Mouse (Mus musculus): ENCODE measurements at regions not wholly inside any gene's neighbourhood (a gene's known extent, or its start where the extent isn't known, plus 50 kb on each side); places are given as distances from the start of the nearest gene placed in this dataset.

DNA sequence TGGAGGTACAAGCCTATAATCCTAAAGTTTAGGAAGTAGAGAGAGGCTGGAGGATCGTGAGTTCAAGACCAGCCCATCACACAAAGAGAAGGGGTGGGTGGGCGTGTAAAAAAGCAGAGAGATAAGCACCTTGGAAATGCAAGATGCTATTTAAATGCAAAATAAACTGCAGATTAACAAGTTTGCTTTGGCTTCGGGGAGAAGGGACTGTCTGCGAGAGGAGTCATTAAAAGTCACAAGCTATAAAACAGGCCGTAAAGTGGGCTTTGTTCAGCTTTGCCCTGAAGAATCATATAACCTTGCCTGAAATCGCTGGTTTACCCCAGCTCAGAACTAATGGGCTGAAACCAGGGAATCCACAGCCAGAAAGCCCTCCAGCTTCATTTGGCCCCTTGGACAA lies 173.3 kb upstream of the Jarid2 start:
- Histone ChIP-seq H3K27me3 (ENCODE audit: control insufficient read depth, insufficient read depth, low read length) (no peaks in the 10 kb centered on the region), H3K9me3 (ENCODE audit: control insufficient read depth, low read depth, low read length) (no peaks in the 10 kb centered on the region), H3K4me2 (replicated peaks; ENCODE audit: low read depth, low read length) (no peak overlapping the region), H3K4me3 (ENCODE audit: low read depth, low read length) (no peak overlapping the region), H3K36me3 (ENCODE audit: control insufficient read depth, insufficient read depth, low read length) (no peaks in the 10 kb centered on the region), H3K27ac (ENCODE audit: low read length) (no peak overlapping the region), H3K9ac (replicated peaks; ENCODE audit: low read depth, low read length) (no peak overlapping the region), H3K4me1 (ENCODE audit: control insufficient read depth, insufficient read depth, low read length) (no peaks in the 10 kb centered on the region)
- WGBS = 78% methylated on average over 6 of the region's 6 CpGs
- ATAC-seq (ENCODE audit: insufficient number of reproducible peaks, insufficient read depth, low FRiP score, low read depth) = no peak

DNA sequence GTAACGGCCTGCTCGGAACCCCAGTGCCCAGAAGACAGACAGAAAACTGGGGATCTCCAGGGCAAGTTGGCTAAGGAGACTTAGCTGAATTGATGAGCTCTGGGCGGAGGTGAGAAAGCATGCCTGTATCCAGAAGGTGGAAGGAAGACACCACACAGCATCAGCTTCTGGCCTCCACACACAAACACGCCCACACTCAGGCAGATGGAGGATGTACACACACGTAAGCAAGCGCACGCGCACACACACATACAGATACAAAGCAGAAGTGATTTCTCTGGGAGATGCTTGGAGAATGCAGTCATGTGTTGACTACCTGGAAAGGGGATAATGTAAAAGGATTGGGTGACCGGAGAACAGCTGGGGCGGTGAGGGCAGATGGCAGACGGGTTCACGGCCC lies 171.2 kb upstream of the Jarid2 start:
- Histone ChIP-seq H3K4me1 (ENCODE audit: control insufficient read depth, insufficient read depth, low read length) (no peaks in the 10 kb centered on the region), H3K4me2 (replicated peaks; ENCODE audit: low read depth, low read length) (no peak overlapping the region), H3K27me3 (ENCODE audit: control insufficient read depth, insufficient read depth, low read length) (no peaks in the 10 kb centered on the region), H3K27ac (ENCODE audit: low read length) (no peak overlapping the region), H3K4me3 (ENCODE audit: low read depth, low read length) (no peak overlapping the region), H3K9me3 (ENCODE audit: control insufficient read depth, low read depth, low read length) (no peaks in the 10 kb centered on the region), H3K36me3 (ENCODE audit: control insufficient read depth, insufficient read depth, low read length) (no peaks in the 10 kb centered on the region), H3K9ac (replicated peaks; ENCODE audit: low read depth, low read length) (no peak overlapping the region)
- ATAC-seq (ENCODE audit: insufficient number of reproducible peaks, insufficient read depth, low FRiP score, low read depth) = no peak
- WGBS = 90% methylated on average over 12 of the region's 12 CpGs

DNA sequence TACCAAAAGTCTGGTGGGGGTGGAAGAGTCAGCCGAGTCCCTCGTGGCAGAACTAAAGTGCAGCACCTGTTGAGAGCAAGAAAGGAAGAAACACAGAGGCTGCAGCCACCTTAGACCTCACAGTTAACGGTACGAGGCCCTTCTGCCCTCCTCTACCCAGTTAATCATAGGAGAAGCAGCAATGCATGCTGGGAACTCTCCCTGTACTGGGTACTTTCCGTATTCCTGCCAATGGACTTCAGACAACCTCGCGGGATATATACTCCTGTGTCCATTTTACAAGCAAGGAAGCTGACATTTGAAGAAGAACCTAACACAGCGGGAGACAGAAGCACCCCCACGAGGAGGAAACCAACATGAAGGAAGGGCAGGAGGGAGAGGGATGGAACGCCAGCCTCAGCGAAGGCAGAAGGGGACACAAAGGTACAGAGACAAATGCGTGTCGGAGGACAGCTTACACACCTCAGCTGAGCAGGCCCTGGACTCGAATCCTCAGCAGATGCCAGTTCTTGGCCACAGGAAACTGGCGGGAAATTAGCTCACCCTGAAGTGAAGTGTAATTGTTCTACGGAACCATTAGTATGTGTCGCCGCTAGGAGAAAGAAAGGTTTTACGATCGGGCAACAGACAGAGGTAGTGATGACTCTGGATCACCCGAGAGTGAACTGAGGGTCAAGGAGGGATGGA lies 170.6 kb upstream of the Jarid2 start:
- no peaks in the 10 kb centered on the region for H3K36me3 ChIP-seq (ENCODE audit: control insufficient read depth, insufficient read depth, low read length)
- ATAC-seq (ENCODE audit: insufficient number of reproducible peaks, insufficient read depth, low FRiP score, low read depth) = no peak
- WGBS = 86% methylated on average over 21 of the region's 21 CpGs

DNA sequence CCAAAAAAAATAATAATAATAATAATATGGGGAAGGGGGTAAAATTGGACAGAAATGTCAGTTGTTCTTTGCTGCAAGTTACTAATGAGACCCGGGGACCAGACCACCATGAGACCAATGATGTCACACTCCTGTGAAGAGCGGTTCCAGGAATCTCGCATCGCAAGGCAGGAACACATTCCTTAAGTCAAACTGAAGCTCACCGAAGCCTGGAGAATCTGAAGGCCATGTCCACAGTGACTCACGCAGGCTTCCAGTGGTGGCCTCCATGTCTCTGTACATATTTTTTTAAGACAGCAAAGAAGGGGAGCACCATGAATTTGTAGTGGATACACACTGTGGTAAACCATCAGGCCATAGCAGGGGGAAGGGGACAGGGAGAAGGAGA lies 170.1 kb upstream of the Jarid2 start:
- Histone ChIP-seq H3K4me1 (ENCODE audit: control insufficient read depth, insufficient read depth, low read length) (no peaks in the 10 kb centered on the region), H3K9ac (replicated peaks; ENCODE audit: low read depth, low read length) (no peak overlapping the region), H3K36me3 (ENCODE audit: control insufficient read depth, insufficient read depth, low read length) (no peaks in the 10 kb centered on the region), H3K4me2 (replicated peaks; ENCODE audit: low read depth, low read length) (no peak overlapping the region), H3K9me3 (ENCODE audit: control insufficient read depth, low read depth, low read length) (no peaks in the 10 kb centered on the region), H3K27ac (ENCODE audit: low read length) (no peak overlapping the region), H3K4me3 (ENCODE audit: low read depth, low read length) (no peak overlapping the region), H3K27me3 (ENCODE audit: control insufficient read depth, insufficient read depth, low read length) (no peaks in the 10 kb centered on the region)
- no peak for ATAC-seq (ENCODE audit: insufficient number of reproducible peaks, insufficient read depth, low FRiP score, low read depth)
- WGBS = 90% methylated on average over 6 of the region's 6 CpGs

More for the DNA sequence above, 170.6 kb upstream of the Jarid2 start:
- no peak overlapping the region for H3K27ac ChIP-seq (ENCODE audit: low read length)
- no peak overlapping the region for H3K4me2 ChIP-seq (replicated peaks; ENCODE audit: low read depth, low read length)
- no peak overlapping the region for H3K4me3 ChIP-seq (ENCODE audit: low read depth, low read length)
- H3K4me1 ChIP-seq (ENCODE audit: control insufficient read depth, insufficient read depth, low read length) = no peaks in the 10 kb centered on the region
- H3K9ac ChIP-seq (replicated peaks; ENCODE audit: low read depth, low read length) = no peak overlapping the region
- no peaks in the 10 kb centered on the region for H3K9me3 ChIP-seq (ENCODE audit: control insufficient read depth, low read depth, low read length)
- no peaks in the 10 kb centered on the region for H3K27me3 ChIP-seq (ENCODE audit: control insufficient read depth, insufficient read depth, low read length)

DNA sequence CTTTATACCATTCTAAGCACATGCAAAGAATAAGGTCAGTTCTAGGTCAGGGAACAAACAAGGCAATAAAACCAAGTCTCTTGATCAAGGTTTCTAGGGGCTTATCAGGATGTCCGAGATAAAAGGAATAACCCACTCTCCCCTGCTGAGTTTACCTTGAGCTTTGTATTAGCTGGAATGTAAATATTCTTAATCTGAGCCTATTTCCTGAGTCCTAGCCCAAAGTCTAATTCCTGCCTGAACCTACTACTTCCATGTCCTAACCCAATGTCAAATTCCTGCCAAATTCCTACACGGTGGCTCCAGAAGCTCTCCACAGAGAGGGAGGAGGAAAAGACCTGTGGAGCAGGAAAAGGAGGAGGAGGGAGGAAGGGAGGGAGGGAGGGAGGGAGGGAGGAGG lies 169.6 kb upstream of the Jarid2 start:
- H3K4me2 ChIP-seq (replicated peaks; ENCODE audit: low read depth, low read length) = no peak overlapping the region
- no peak overlapping the region for H3K4me3 ChIP-seq (ENCODE audit: low read depth, low read length)
- 36% methylated on average over 2 of the region's 2 CpGs for WGBS
- H3K27ac ChIP-seq (ENCODE audit: low read length) = no peak overlapping the region
- H3K27me3 ChIP-seq (ENCODE audit: control insufficient read depth, insufficient read depth, low read length) = no peaks in the 10 kb centered on the region
- no peaks in the 10 kb centered on the region for H3K9me3 ChIP-seq (ENCODE audit: control insufficient read depth, low read depth, low read length)
- H3K4me1 ChIP-seq (ENCODE audit: control insufficient read depth, insufficient read depth, low read length) = no peaks in the 10 kb centered on the region
- no peaks in the 10 kb centered on the region for H3K36me3 ChIP-seq (ENCODE audit: control insufficient read depth, insufficient read depth, low read length)
- H3K9ac ChIP-seq (replicated peaks; ENCODE audit: low read depth, low read length) = no peak overlapping the region
- ATAC-seq (ENCODE audit: insufficient number of reproducible peaks, insufficient read depth, low FRiP score, low read depth) = no peak

DNA sequence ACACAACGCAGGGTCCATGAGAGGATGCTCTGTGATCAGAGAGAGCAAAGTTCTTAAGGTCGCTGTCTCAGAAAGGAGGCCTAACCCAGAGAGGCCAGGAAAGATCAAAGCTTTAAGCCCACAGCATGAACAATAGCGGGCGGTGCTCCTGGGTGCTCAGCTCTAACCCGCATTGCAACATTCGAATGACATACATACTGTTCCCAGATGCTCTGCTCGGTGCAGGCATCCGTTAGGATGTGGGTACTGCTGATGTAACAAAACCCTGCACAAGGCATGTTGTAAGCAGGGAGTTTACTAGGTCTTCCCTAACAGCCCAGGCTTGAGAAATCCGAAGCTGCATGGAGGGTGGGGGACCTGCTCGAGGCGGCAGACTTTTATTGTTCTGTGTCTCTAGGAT lies 164.6 kb upstream of the Jarid2 start:
- 60% methylated on average over 11 of the region's 11 CpGs for WGBS
- no peak overlapping the region for H3K27ac ChIP-seq (ENCODE audit: low read length)
- H3K36me3 ChIP-seq (ENCODE audit: control insufficient read depth, insufficient read depth, low read length) = no peaks in the 10 kb centered on the region
- no peak for ATAC-seq (ENCODE audit: insufficient number of reproducible peaks, insufficient read depth, low FRiP score, low read depth)
- H3K4me1 ChIP-seq (ENCODE audit: control insufficient read depth, insufficient read depth, low read length) = no peaks in the 10 kb centered on the region
- H3K9ac ChIP-seq (replicated peaks; ENCODE audit: low read depth, low read length) = no peak overlapping the region
- no peak overlapping the region for H3K4me2 ChIP-seq (replicated peaks; ENCODE audit: low read depth, low read length)
- no peaks in the 10 kb centered on the region for H3K27me3 ChIP-seq (ENCODE audit: control insufficient read depth, insufficient read depth, low read length)
- H3K4me3 ChIP-seq (ENCODE audit: low read depth, low read length) = no peak overlapping the region
- H3K9me3 ChIP-seq (ENCODE audit: control insufficient read depth, low read depth, low read length) = no peaks in the 10 kb centered on the region

DNA sequence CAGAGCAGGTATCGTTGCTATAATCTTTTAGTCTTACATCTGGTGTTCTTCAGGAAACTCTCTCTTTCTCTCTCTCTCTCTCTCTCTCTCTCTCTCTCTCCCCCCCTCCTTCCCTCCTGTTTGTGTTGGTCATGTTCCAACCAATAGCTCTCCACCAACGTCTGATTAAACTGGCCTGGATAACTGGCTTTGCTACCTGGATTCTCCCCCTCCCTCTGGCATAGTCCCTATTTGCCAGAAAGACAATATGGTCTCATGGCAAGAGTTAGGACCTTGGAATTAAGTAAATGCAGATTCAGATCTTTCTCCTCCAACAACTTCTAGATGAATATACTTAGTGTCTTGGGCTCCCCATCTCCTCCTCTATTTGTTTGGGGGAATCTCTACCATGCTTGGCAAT lies 161.6 kb upstream of the Jarid2 start:
- Histone ChIP-seq H3K36me3 (ENCODE audit: control insufficient read depth, insufficient read depth, low read length) (no peaks in the 10 kb centered on the region), H3K27me3 (ENCODE audit: control insufficient read depth, insufficient read depth, low read length) (no peaks in the 10 kb centered on the region), H3K9ac (replicated peaks; ENCODE audit: low read depth, low read length) (no peak overlapping the region), H3K27ac (ENCODE audit: low read length) (no peak overlapping the region), H3K4me1 (ENCODE audit: control insufficient read depth, insufficient read depth, low read length) (no peaks in the 10 kb centered on the region), H3K4me2 (replicated peaks; ENCODE audit: low read depth, low read length) (no peak overlapping the region), H3K9me3 (ENCODE audit: control insufficient read depth, low read depth, low read length) (no peaks in the 10 kb centered on the region), H3K4me3 (ENCODE audit: low read depth, low read length) (no peak overlapping the region)
- no peak for ATAC-seq (ENCODE audit: insufficient number of reproducible peaks, insufficient read depth, low FRiP score, low read depth)
- WGBS = 31% methylated on average over 2 of the region's 2 CpGs

DNA sequence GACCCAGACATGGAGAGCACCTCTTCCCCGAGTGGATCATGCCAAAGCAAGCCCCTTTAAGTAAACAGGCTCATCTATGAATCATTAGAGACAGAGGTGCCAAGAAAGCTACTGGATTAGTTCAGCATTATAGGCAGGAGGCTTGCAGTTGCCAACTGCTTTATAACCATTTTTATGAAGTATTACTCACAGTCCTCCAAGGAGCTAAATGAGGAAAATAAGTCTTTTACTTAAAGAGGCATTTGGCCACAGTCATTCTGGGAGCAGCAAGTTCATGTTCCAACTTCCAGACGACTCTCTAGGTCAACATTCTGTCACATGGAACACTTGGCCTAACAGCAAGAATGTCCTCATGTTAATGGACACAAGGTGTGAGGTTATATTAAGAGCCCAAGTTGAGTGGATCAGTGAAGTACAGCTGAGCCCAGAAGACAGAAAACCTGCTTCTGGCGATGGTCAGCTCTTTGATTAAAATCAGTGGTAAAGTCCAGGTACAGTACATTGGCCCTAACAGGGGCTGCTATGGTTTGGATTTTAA lies 160.0 kb upstream of the Jarid2 start:
- Histone ChIP-seq H3K27me3 (ENCODE audit: control insufficient read depth, insufficient read depth, low read length) (no peaks in the 10 kb centered on the region), H3K27ac (ENCODE audit: low read length) (no peak overlapping the region), H3K4me2 (replicated peaks; ENCODE audit: low read depth, low read length) (no peak overlapping the region), H3K4me1 (ENCODE audit: control insufficient read depth, insufficient read depth, low read length) (no peaks in the 10 kb centered on the region), H3K4me3 (ENCODE audit: low read depth, low read length) (no peak overlapping the region), H3K36me3 (ENCODE audit: control insufficient read depth, insufficient read depth, low read length) (no peaks in the 10 kb centered on the region), H3K9ac (replicated peaks; ENCODE audit: low read depth, low read length) (no peak overlapping the region), H3K9me3 (ENCODE audit: control insufficient read depth, low read depth, low read length) (no peaks in the 10 kb centered on the region)
- WGBS = 47% methylated on average over 3 of the region's 3 CpGs
- no peak for ATAC-seq (ENCODE audit: insufficient number of reproducible peaks, insufficient read depth, low FRiP score, low read depth)

DNA sequence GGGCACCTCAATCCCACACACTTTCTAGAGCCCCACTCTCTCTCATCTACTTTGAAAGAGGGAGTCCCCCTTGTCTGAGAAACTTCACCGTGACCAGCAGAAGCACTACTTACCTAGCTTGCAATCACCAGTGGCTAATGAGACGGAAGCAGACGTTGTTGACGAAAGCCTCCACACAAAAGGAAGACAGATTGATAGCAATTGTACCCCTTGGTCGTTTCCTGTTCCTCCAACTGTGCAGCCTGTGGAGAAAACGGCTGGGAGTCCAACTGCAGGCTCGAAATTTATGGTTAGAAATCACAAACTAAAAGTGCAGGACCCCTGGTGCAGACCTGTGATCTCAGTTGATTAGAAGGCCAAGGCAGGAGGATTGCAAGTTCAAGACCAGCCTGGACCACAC lies 155.8 kb upstream of the Jarid2 start:
- Histone ChIP-seq H3K9ac (replicated peaks; ENCODE audit: low read depth, low read length) (no peak overlapping the region), H3K27ac (ENCODE audit: low read length) (no peak overlapping the region), H3K36me3 (ENCODE audit: control insufficient read depth, insufficient read depth, low read length) (no peaks in the 10 kb centered on the region), H3K4me2 (replicated peaks; ENCODE audit: low read depth, low read length) (no peak overlapping the region), H3K9me3 (ENCODE audit: control insufficient read depth, low read depth, low read length) (no peaks in the 10 kb centered on the region), H3K4me3 (ENCODE audit: low read depth, low read length) (no peak overlapping the region), H3K4me1 (ENCODE audit: control insufficient read depth, insufficient read depth, low read length) (no peaks in the 10 kb centered on the region), H3K27me3 (ENCODE audit: control insufficient read depth, insufficient read depth, low read length) (no peaks in the 10 kb centered on the region)
- 19% methylated on average over 7 of the region's 7 CpGs for WGBS
- ATAC-seq (ENCODE audit: insufficient number of reproducible peaks, insufficient read depth, low FRiP score, low read depth) = no peak

Data from stomach, embryonic 14.5 days (tissue).